Mouse (Mus musculus) layer of hippocampus, adult 2 months (tissue): ENCODE data around the gene Zfp710. TPM values are rescaled to one million over a fixed set of nuclear protein-coding genes. Genes with fewer than 3 reads are reported as not detected.
"Not testable (repeated sequence)": the region's sequence is repeated elsewhere in the genome, so short reads cannot be mapped to it uniquely, and the experiment has no call there.

Experiments
- DNase-seq, 2 experiments: peaks; one replicate each; pipeline ENCODE4 v3.0.0; 2022; ENCODE audit warnings: low spot score in 2 of 2
- H3K27ac ChIP-seq: fragments of 200-600 bp; 2 replicates; pipeline ENCODE4 v1.8.1; 2022
- H3K4me3 ChIP-seq: fragments of 200-600 bp; 2 replicates; pipeline ENCODE4 v1.8.1; 2022; ENCODE audit warnings: mild to moderate bottlenecking
- CTCF ChIP-seq: fragments of 200-600 bp; conservative IDR thresholded peaks from 2 replicates; pipeline ENCODE4 v1.8.1; 2022; ENCODE audit warnings: antibody characterized with exemption, mild to moderate bottlenecking, moderate library complexity
- long read RNA-seq, 2 experiments: library from polyadenylated mRNA; stranded (forward); transcript quantifications; one replicate each; pipeline ENCODE4 v2.0.0; 2021; ENCODE audit warnings: borderline mapping rate in 2 of 2
- total RNA-seq, 2 experiments: library from RNA; stranded (reverse); gene quantifications; 2 replicates each; pipeline ENCODE4 v1.2.3; 2021

Gene Zfp710
- 10 to 100 TPM; 21.4 to 27.3 TPM for total RNA-seq
- long read RNA-seq, experiment 1, full-length matches to known transcripts, result 2 of 7 reads
- long read RNA-seq, experiment 1, partial matches to known transcripts, result 1 of 7 reads
- long read RNA-seq, experiment 1, other reads (novel, unspliced or antisense), result 4 of 7 reads
- long read RNA-seq, experiment 2, full-length matches to known transcripts, result 4 of 13 reads
- long read RNA-seq, experiment 2, partial matches to known transcripts, result 0 of 13 reads
- long read RNA-seq, experiment 2, other reads (novel, unspliced or antisense), result 9 of 13 reads

GRCm38 (mm10) chr7:80024521-80025390 lies at the start of gene Zfp710:
TSS of gene Zfp710 (plus strand) at chr7:80024814.
- Histone ChIP-seq H3K4me3 (peak within 1 kb of the TSS; percentile 70), H3K27ac (peak within 1 kb of the TSS; percentile 89)
- peak; percentile 64 to 82 for DNase-seq
- TF ChIP-seq CTCF, result peak; percentile 45

- H3K27ac ChIP-seq, result no peak overlapping the region
Measured at GRCm38 (mm10) chr7:79975316-79975715, 49.3 kb upstream of the Zfp710 start.

GRCm38 (mm10) chr7:79986717-79987116 lies 37.9 kb upstream of the Zfp710 start:
- H3K4me3 ChIP-seq, result no peak overlapping the region
- no peak overlapping the region for H3K27ac ChIP-seq
- TF ChIP-seq CTCF, result no peak
- no peak for DNase-seq

More at GRCm38 (mm10) chr7:79975316-79975715, 49.3 kb upstream of the Zfp710 start:
- H3K4me3 ChIP-seq, result no peak overlapping the region
- no peak for DNase-seq
- TF ChIP-seq CTCF, result no peak

GRCm38 (mm10) chr7:79987745-79988144 lies 36.9 kb upstream of the Zfp710 start:
- H3K27ac ChIP-seq, result no peak overlapping the region
- TF ChIP-seq CTCF, result no peak
- DNase-seq, result no peak
- H3K4me3 ChIP-seq, result no peak overlapping the region

DNA sequence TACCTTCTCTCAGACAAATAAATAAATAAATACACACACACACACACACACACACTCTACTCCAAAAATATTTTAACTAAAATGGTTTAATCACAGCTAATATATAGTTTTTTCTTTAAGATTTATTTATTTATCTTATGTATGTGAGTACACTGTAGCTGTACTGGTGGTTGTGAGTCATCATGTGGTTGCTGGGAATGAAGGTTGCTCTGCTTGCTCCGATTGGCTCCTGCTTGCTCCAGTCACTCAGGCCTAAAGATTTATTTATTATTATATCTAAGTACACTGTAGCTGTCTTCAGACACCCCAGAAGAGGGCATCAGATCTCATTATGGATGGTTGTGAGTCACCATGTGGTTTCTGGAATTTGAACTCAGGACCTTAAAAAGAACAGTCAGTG lies 36.1 kb upstream of the Zfp710 start:
- H3K27ac ChIP-seq, DNase-seq, H3K4me3 ChIP-seq: not testable (repeated sequence)

DNA sequence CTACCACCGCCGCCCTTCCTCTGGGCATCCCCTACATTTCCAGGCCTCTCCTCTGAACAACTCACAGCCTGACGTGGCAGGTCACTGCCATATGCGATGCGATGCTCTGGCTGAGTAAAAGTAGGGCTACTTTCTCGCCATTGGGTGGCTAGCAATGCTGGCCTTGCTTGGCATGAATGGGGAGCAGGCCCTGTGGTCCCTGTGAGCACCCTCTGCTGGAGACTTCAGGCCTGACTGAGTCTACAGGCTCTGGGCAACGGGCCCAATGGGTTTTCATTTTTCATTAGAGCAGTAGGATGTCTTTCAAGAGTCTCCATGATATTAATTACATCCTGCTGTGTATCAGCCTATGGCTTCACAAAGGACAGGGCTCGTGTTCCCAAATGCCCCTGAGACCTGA lies 30.1 kb upstream of the Zfp710 start:
- no peak overlapping the region for H3K27ac ChIP-seq
- peak; percentile 83 for TF ChIP-seq CTCF
- H3K4me3 ChIP-seq, result no peak overlapping the region
- DNase-seq, result peak; percentile 13 to 44

DNA sequence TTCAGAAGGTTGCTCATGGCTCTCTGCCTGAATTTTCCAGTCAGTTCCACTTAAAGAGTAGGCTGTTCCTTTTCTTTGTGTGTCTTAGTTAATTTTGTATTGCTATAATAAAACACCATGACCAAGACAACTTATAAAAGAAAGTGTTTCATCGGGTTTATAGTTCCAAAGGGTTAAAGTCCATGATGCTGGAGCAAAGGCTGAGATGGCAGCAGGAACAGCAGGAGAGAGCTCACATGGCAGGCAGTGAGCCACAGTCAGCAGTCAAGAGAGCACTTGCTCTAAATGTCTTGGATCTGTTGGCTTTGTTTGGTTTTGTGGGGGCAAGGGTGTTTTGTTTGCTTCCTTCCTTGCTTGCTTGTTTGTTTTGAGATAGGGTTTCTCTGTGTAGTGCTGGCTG lies 26.9 kb upstream of the Zfp710 start:
- Histone ChIP-seq H3K4me3 (no peak overlapping the region), H3K27ac (no peak overlapping the region)
- DNase-seq, result no peak
- TF ChIP-seq CTCF, result no peak

DNA sequence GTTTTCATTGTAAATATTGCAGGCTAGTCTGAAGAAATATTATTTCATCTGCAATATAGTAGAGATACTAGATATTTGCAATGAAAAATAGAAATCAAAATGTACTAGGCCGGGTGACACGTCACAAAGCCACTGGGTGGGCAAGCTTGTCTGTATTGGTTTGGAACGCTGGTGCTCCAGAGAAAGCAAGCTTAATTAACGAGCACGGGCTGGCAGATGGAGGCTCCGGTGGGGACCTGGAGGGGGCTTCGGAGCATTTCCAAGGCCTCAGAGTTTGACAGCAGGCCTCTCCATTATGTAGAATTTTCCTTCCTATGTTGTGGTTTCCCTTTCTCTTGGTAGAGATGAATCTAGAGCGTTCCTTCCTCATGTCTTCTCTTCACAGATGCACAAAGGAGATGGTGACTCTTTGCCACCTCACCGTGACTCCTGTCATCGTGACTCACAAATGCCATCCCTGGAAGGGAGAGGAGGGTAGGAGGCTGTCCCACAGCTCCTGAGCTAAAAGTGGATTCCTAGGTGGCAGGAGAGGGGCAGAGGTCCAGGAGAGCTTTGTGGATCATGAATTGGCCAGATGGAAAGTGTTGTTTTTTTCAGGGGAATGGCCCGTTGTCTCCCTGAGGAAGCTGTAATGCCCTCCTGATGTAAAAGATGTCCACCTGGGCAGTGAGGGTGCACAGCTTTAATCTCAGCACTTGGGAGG lies 22.1 kb upstream of the Zfp710 start:
- no peak overlapping the region for H3K27ac ChIP-seq
- no peak for DNase-seq
- no peak for TF ChIP-seq CTCF

GRCm38 (mm10) chr7:80004776-80005554 lies 19.6 kb upstream of the Zfp710 start:
- TF ChIP-seq CTCF, result no peak
- H3K4me3 ChIP-seq, result no peak overlapping the region
- no peak overlapping the region for H3K27ac ChIP-seq
- DNase-seq, result no peak

More for the DNA sequence above, 22.1 kb upstream of the Zfp710 start:
- no peak overlapping the region for H3K4me3 ChIP-seq

GRCm38 (mm10) chr7:80010680-80011079 lies 13.9 kb upstream of the Zfp710 start:
- no peak for DNase-seq
- Histone ChIP-seq H3K27ac (no peak overlapping the region), H3K4me3 (no peak overlapping the region)
- TF ChIP-seq CTCF, result no peak

DNA sequence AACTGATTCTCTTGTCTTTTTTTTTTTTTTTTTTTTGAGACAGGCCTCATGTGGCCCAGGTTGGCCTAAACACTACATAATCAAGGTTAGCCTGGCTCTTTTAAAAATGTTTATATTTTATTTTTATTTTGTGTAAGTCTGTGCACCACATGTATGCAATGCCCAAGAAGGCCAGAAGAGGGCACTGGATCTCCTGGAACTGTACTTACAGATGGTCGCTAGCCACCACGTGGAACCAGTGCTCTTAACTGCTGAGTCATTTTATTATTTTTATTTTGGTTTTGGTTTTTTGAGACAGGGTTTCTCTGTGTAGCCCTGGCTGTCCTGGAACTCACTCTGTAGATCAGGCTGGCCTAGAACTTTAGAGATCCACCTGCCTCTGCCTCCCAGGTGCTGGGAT lies 13.1 kb upstream of the Zfp710 start:
- no peak for DNase-seq
- Histone ChIP-seq H3K4me3 (no peak overlapping the region), H3K27ac (no peak overlapping the region)
- peak; percentile 67 for TF ChIP-seq CTCF

DNA sequence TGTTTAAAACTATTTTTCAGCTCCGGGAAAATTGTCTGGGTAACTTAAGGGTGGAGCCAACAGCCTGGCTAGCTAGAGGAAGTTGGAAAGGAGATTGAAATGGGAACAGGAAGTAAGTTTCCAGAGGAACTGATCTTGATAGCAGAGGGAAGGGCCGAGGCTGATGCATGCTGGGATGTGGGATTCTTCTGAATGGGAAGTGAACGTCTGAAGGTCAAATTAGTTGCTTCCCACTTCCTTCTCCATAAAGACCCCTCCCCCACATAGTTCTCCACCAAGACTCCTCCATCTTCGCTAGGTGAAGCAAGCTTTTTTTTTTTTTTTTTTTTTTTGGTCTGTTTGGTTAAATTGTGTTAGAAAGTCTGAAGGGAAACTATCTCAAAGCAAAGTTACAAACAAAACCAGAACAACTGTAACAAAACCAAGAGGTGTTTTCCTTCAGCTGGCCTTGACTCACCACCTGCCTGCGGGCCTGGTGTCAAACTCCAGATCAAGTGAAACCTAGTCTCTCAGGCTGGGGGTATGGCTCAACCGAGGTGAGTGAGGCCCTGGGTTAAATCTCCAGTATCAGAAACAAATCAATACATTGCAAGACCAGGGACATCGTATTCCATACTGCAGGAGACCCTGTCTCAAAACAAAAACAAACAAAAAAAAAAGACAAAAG lies 10.6 kb upstream of the Zfp710 start:
- no peak for TF ChIP-seq CTCF
- Histone ChIP-seq H3K4me3 (no peak overlapping the region), H3K27ac (no peak overlapping the region)
- DNase-seq, result no peak
